Mouse (Mus musculus) mouse trophoblast stem cell (cell line): ENCODE data around the gene Dusp8.
"Not testable (repeated sequence)": the region's sequence is repeated elsewhere in the genome, so short reads cannot be mapped to it uniquely, and the experiment has no call there.

ENCODE experiments used
- in situ Hi-C, 2 experiments: fragments of 300-500 bp; cut with MseI, MboI; formaldehyde crosslinking; loops; 2 replicates in 1 of 2; 3 replicates in 1 of 2; pipeline ENCODE4 v1.15.1; 2025

Gene Dusp8

GRCm38 (mm10) chr7:142095183-142095931, at the start of gene Dusp8:
Dusp8 (minus strand) TSS chr7:142095843.
- in situ Hi-C loops = no loop called here

GRCm38 (mm10) chr7:142144507-142144906, 48.9 kb upstream of the Dusp8 start, which contains the start of gene Gm45337:
Gm45337 (minus strand) TSS chr7:142144607.
- in situ Hi-C loops = loop anchor here in 1 of 2 experiments (10.0 kb wide), 1 partner anchor 100 kb away; the partner anchor contains the start of gene Gm40460

GRCm38 (mm10) chr7:142143506-142144010, 47.9 kb upstream of the Dusp8 start:
- in situ Hi-C loops = loop anchor here in 1 of 2 experiments (10.0 kb wide), 1 partner anchor 101 kb away; the partner anchor contains the start of gene Gm40460

- in situ Hi-C loops = loop anchor here in 1 of 2 experiments (10.0 kb wide), 1 partner anchor 104 kb away; the partner anchor contains the start of gene Gm40460
Measured at GRCm38 (mm10) chr7:142140696-142141095, 45.1 kb upstream of the Dusp8 start.

- in situ Hi-C loops = not testable (repeated sequence)
Measured at GRCm38 (mm10) chr7:142135934-142136333, 40.3 kb upstream of the Dusp8 start, which contains the start of gene Gm39115. Gm39115 (minus strand) TSS chr7:142136034.

GRCm38 (mm10) chr7:142134206-142134995, 38.8 kb upstream of the Dusp8 start:
- in situ Hi-C loops = no loop called here

- in situ Hi-C loops = no loop called here
Measured at GRCm38 (mm10) chr7:142128843-142129242, 33.2 kb upstream of the Dusp8 start.

GRCm38 (mm10) chr7:142120629-142121028, 25.0 kb upstream of the Dusp8 start, which contains the start of gene Gm45618:
Gm45618 (minus strand) TSS chr7:142120729.
- in situ Hi-C loops = not testable (repeated sequence)

GRCm38 (mm10) chr7:142119632-142120031, 24.0 kb upstream of the Dusp8 start:
- in situ Hi-C loops = no loop called here

- in situ Hi-C loops = no loop called here
Measured at GRCm38 (mm10) chr7:142104747-142105146, 9.1 kb upstream of the Dusp8 start.

GRCm38 (mm10) chr7:142097776-142098175, 2.1 kb upstream of the Dusp8 start:
- in situ Hi-C loops = no loop called here

- in situ Hi-C loops = no loop called here
Measured at GRCm38 (mm10) chr7:142096701-142097100, 1.1 kb upstream of the Dusp8 start.

- in situ Hi-C loops = no loop called here
Measured at GRCm38 (mm10) chr7:142094301-142095143, 1.1 kb downstream of the Dusp8 start.

GRCm38 (mm10) chr7:142093696-142094240, 1.9 kb downstream of the Dusp8 start:
- in situ Hi-C loops = no loop called here

GRCm38 (mm10) chr7:142092991-142093390, 2.7 kb downstream of the Dusp8 start:
- in situ Hi-C loops = no loop called here

GRCm38 (mm10) chr7:142091848-142092247, 3.8 kb downstream of the Dusp8 start:
- in situ Hi-C loops = no loop called here

- in situ Hi-C loops = no loop called here
Measured at GRCm38 (mm10) chr7:142089648-142090447, 5.8 kb downstream of the Dusp8 start.

- in situ Hi-C loops = no loop called here
Measured at GRCm38 (mm10) chr7:142088886-142089285, 6.8 kb downstream of the Dusp8 start.

GRCm38 (mm10) chr7:142087069-142087652, 8.5 kb downstream of the Dusp8 start:
- in situ Hi-C loops = no loop called here
